ENCODE assay signal across 17 mouse cellular contexts in genomic region chr9:83300500-83300899, GRCm38 (mm10).
DNase-seq lines count a peak whose midpoint lies in the region; ATAC-seq lines count a peak whose summit lies in the region.
"Had no signal": no experiment of that assay in that cellular context is flagged by ENCODE, and none has a peak within 500 bp of the region (broad histone marks: within the 10 kb centered on the region; RNA-seq: fewer than 3 reads in every experiment).

No protein-coding gene starts in this region.

- DNase-seq in frontal cortex, postnatal 25 days (ENCODE audit: low spot score in 2 of 2), result no peak
- DNase-seq in brain, adult 2 months (ENCODE audit: low read depth, low spot score), result peak; percentile 43
- DNase-seq in kidney, adult 9 months, result no peak
- no peak for DNase-seq in cerebellum, adult 11 months
- DNase-seq: adrenal gland, adult 2 months; adrenal gland, postnatal 14 days; cerebellum, adult 18-20 months; cerebellum, adult 9-10 months; cerebellum, postnatal 14 days; forebrain, postnatal 0 days; gastrocnemius, postnatal 10 days; gastrocnemius, postnatal 36 days; heart, adult 11 months had no signal

- ATAC-seq in frontal cortex, adult (ENCODE audit: low TSS enrichment), result peak; percentile 53; the same call in 1 of the 2 replicates
- ATAC-seq in megakaryocyte, adult 5-6 weeks (ENCODE audit: poor library complexity, severe bottlenecking), result peak; percentile 55
- ATAC-seq: forebrain, embryonic 14.5 days; forebrain, postnatal 0 days; Patski had no signal
